Mouse (Mus musculus) liver, adult (tissue): Measurements from ENCODE around the gene H2-Eb2.

Experiments used
- GATA4 ChIP-seq: IDR thresholded peaks from 2 replicates; pipeline ENCODE4 v1.6.1; 2014; ENCODE audit warnings: mild to moderate bottlenecking, low read length; ENCODE audit not compliant: insufficient replicate concordance

Gene H2-Eb2

DNA sequence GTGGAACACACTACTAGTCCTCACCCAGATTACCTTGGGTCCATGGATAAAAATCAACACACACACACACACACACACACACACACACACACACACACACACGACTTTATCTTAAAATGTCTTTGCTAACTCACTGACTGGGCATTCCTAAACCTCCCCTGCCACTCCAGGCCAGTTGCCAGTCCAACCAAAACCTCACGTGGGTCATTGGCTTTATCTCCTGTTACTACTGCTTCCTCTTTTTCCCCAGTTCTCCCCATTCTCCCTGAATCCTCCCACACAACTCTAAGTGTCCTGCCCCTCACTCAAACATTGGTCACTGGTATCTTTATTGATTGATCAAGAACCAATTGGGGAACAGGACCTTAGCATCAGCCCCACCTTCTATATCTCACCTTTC lies 8.2 kb upstream of the H2-Eb2 start:
- TF ChIP-seq GATA4: no peak

DNA sequence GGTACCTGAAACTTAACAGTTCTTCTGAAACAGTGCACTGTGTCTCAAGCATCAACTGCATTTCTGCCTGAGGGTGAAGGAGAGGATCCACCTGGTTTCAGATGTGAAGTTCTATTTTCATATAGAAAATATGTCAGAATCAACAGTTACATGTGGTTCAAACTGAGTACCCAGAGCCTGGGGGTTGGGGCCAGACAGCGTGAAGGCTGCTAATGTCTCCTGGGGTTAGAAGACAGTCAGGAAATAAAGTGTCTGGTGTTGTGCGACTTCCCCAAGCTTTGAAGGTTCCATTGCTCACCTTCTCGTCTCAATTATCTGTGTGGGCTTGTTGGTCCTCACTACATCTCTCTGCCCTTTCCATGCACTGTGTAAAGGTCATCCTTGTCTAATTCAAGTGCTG lies 908 bp downstream of the H2-Eb2 start:
- no peak for TF ChIP-seq GATA4

DNA sequence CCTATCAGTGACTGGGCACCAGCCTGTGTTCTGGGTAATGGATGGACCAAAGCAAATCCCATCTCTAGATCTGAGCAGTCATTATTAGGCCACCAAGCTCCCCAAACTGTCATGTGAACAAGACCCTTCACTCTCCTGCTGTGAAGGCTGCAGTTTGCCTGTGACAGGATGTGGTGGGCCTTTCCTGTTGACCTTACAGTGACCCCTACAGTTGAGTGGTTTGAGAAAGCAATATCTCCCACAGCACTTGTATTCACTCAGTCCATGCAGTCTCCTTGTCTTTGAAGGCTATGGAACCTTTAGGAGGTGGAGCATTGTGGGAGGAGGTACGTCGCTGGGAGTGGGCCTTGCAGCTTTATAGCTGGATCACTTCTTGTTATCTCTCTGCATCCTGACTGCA lies 4.3 kb downstream of the H2-Eb2 start:
- TF ChIP-seq GATA4: no peak

DNA sequence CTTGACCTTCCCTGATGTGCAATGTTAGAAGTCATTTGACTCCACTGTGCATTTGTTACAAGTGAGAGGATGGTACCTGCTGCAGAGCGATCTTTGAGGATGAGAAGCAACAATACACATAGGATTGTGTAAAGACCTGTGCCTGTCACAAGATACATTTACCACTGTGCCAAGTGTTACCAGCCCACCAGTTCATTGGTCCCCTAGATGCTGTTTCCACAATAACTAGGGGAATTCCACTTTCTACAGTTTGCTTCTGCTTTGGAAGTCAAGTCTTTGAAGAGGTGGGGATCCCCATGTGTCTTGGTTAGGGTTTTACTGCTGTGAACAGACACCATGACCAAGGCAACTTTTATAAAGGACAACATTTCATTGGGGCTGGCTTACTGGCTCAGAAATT lies 5.7 kb downstream of the H2-Eb2 start:
- TF ChIP-seq GATA4: no peak

DNA sequence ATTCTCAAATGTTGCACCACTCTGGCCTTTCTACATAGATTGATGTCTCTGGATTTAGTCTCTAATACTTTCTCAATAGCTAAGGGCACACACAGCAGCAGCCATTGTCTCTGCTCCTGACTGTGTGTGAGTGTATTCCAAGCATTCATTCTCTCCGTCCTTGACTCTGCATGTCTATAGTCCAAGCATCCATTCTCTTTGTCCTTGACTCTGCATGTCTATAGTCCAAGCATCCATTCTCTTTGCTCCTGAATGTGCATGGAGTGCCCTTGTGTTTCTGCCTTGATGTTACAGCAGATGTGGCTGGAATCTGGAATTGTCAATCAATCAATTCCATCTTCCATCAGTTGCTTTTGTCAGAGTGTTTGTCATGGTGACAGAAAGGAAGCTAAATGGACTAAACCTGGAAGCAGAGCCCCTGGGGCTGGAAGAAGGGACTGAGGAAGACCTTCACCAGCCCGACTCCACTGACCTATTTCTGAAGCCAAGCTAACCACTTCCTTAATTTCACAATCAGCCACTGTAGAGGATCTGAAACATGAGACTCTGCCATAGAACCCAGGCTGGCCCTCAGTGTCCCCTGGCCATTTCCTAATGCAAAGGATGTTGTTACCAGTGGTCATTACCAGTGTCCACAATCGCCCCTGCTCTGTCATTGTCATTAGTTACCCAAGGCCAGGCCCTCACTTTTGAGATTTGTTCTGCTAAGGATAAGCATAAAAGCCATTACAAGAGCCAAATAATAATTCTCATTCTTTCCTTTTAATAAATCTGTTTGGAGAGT lies 15.3 kb downstream of the H2-Eb2 start:
- no peak for TF ChIP-seq GATA4

DNA sequence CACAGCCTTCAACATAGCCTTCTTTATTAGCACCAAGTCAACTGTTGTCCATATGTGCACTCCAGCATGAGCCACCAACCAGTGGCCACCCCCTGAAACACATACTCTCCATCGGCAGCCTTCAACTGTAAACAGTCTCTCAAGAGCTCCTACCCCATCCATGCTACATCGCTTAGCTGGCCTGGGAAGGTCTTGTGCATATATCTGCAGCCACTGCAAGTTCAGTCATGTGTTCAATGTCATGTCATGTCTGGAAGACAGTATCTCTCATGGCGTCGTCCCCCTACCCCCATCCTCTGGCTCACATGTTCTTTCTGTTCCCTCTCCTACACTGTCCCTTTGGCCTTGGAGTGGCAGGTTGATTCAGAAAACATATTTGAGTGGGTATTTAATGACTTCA lies 19.4 kb downstream of the H2-Eb2 start:
- no peak for TF ChIP-seq GATA4

DNA sequence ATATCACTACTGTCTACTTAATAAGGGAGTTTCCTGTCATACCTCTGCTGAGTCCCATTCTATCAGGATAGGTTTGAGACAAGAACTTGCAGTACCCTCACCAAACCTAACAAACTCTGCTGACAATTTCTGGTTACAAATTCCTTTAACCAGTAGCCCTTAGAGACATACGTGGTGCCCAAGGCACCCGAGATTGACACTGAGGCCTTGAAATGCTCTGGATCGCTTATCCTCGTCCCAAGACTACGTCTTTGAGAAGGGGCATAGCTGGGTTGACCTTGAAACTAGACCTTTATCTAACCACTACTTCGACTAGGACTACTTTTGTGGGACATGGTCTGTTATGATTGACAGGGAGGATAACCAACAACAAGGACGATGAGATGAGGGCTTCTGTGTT lies 20.0 kb downstream of the H2-Eb2 start:
- TF ChIP-seq GATA4: no peak

DNA sequence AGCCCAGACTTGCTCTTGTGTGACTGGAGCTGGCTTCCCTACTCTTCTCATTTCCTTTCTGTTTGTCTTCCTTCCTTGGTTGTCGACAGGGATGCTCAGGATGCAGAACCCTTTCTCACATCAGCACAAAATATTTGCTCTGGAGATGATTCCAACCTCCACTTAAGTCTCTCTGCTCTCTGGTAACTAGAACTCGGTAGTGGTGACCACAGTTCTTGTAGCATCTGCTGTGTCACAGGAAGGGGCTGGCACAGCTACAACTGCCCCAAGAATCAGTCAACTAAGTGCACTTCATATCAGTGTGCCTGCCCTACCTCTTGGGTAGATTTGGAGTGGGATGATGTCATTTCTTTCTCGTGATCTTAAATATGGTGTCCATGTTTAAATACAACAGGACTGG lies 20.6 kb downstream of the H2-Eb2 start:
- no peak for TF ChIP-seq GATA4

DNA sequence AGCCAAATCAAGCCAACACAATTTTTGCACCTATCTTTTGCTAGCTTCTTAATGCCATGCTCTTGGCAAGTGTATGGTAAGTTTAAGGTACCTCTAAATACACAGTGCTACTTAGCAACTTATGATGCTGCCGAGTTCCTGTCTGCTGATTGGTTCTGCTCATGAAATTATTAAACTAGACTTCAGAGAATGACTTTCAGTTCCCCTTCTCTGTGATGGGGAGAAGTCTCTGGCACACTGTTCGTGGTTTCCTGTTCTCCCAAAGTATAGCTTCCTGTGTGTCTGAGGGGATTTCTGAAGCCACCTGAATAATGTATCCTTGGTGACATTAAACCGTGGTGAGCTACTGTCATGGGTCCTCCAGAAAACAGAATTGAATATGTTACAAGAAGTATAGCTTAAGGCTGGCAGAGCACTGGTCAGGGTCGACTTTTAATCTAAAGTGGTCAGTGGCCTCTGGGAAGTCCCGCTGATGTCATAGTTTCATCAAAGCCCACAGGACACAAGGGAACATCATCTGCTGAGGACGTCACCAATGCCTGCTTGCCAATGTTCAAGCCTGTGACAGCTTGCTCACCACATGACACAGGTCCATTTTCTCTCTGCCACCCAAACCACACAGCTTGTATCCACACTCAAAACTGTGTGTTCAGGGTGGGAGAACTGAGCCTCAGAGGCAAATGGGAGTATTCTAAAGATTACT lies 22.3 kb downstream of the H2-Eb2 start:
- TF ChIP-seq GATA4: no peak

DNA sequence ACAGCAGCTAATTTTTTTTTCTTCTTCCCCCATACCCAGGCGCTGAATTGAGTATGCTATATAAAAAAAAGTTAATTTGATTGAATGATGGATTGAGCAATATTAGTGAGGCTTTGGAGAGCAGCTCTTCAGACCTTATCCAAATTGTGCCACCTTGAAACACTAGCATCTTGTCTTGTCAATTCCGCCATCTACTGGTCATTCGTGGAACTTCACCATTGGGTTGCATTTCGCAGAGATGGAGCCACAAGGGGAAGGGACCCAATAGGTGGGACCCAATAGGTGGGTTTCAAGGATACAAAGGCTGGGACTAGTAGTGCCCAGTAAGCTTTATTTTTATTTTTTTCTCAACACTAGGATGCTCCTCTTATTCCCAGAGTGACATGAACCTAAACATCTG lies 24.0 kb downstream of the H2-Eb2 start:
- TF ChIP-seq GATA4: no peak

DNA sequence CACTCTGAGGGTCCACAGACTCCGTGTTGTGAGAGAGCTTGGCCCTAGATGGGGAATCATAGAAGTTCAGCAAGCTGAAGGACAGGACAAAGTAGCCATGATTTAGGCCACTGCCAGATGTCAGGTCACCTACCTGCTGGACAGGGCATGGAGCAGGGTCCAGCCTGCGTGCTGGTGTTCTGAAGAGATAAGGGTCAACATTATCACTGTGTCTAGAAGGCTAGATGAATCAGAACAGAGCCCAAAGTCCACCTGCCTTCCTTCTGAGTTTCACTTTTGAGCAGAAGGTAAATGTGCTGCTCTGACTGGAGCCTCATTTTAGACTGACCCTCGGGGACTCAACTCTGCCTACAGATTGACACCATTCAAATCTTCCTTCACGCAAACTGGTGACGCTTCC lies 29.1 kb downstream of the H2-Eb2 start, which contains the start of gene Btnl2:
Btnl2 (plus strand) TSS at position 284 of the 400 bp plus-strand sequence.
- no peak for TF ChIP-seq GATA4

DNA sequence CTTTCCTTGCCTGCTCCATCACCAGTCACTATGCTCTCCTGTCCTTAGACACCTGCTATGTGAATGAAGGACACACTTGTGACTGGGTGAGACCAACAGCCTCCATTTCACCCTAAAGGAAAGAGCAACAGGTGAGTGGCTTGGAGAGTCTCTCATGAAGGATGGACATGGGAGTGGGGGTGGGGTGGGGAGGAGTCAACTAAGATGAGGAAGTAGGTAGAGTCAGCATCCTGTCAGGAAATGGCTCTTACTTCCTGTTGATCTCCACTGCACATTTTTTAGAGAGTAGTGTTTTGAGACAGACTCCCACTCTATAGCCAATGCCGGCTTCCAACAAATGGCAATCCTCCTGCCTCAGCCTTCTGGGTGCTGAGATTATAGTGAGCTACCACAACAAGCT lies 29.5 kb downstream of the H2-Eb2 start:
- TF ChIP-seq GATA4: no peak

DNA sequence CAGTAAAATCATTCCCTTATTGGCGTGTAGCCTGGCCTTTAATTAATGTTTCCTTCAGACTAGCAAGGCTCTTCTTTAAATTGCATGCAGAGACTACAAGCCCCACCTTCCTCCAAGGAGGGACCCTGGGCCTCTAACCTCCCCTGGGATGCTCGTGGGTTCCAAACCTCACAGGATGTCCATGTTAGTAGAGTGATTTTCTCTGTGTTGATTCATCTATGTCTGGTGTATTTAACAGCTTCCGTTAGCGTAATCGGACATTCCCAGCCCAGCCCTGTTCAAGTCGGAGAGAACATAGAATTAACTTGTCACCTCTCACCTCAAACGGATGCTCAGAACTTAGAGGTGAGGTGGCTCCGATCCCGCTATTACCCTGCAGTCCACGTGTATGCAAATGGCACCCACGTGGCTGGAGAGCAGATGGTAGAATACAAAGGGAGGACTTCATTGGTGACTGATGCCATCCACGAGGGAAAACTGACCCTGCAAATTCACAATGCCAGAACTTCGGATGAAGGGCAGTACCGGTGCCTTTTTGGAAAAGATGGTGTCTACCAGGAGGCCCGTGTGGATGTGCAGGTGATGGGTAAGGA lies 37.6 kb downstream of the H2-Eb2 start:
- TF ChIP-seq GATA4: no peak

DNA sequence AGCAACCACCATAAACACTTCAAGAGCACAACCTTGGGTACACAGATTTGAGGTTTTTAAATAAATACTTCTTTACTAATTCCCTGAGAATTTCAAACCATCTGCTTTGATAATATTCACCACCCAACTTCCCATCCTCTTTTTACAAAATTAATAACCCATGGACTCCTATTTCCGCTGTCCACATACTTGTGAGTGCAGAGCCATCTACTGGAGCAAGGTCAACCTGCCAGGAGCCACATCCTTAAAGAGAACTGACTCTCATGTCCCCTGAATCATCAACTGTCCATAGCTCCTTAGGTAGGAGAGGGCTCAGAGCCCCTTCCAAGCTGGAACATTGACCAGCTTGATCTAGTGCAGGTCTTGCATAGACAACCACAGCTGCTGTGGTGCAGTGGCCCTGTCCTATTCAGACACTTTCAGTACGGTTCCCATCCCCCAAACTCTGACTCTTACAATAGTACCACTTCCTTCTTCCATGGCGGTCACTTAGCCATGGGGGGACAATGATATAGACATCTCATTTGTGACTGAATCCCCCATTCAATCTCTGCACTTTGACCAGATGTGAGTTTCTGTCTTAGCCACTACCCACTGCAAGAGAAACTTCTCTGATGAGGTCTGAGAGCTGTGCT lies 38.3 kb downstream of the H2-Eb2 start:
- TF ChIP-seq GATA4: no peak

DNA sequence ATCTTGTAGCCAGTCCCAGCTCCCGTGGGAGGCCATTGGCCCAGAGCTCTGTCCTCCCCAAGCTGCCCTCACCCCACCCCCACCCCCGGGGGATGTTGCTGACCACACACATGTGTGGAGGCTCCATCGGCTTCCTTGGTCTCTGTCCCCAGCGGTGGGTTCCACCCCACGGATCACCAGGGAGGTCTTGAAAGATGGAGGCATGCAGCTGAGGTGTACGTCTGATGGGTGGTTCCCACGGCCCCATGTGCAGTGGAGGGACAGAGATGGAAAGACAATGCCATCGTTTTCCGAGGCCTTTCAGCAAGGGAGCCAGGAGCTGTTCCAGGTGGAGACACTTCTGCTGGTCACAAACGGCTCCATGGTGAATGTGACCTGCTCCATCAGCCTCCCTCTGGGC lies 39.6 kb downstream of the H2-Eb2 start:
- TF ChIP-seq GATA4: no peak

DNA sequence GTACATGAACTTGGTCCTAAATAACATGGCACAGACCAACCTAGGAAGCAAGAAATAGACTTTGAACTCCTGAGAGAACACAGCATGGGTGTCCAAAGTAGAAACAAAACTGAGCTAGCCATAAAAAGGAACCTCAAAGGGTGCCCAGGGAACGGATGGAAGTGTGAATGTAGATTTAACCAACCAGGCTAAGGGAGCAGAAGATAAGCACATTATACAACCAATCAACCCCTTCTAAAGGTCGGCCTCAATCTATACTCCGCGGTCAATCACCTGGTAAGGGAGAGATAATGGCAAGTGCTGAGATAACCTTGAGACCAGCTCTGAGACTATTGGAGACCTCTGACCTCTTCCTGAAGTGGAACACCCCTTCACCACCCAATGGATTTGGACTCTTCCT lies 45.1 kb downstream of the H2-Eb2 start:
- no peak for TF ChIP-seq GATA4

DNA sequence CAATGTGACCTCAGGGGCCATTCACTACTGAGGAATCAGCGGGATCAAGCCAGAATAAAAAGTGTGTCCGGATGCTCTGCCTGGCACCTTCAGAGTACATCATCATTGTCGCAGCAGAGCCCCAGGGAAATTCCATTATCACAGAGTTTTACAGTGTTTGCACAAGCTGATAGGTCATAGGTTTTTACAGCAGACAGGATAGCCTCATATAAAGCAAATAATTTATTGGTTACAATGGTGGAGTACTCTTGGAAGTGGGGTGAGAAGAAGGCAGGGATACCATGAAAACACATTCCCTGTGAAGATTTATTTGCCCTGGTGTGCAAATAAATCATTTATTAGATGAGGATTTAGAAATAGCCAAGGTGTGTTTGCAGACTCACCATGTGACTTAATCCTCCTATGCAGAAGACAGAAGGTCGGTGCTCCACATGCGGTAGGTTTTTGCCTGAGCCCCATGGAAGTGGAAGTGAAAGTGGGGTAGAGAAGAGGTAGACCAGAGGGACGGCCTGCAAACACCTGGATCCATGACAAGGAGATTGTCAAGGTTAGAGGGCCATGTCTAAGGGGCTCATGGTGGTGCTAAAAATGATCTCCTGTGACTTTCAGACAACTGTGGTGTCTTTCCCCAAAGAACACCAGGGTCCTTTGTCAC lies 47.7 kb downstream of the H2-Eb2 start:
- TF ChIP-seq GATA4: no peak
